Mouse (Mus musculus) MEL-GATA-1-ER (cell line): ENCODE measurements around the gene Eci1.

Experiments
- DNase-seq: peaks from one replicate; pipeline ENCODE4 v3.0.0-alpha.2; 2012; ENCODE audit warnings: low read depth; ENCODE audit errors: extremely low read depth

Gene Eci1

DNA sequence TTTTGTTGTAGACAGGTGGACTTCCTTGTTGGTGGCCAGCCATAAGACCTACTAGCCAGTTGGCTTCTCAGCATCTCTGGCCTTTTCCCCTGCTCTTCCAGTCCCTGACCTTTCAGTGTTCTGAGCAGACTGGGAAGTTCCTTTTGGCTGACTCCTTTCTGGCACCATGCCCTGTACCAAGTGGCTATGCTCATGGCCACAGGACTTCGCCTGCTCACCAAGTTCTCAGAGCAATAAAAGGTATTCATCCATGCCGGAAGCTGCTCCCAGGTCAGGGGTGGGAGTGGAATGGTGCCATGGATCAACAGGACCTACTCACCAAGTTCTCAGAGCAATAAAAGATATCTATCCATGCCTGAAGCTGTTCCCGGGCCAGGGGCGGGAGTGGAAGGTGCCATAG, 46.1 kb downstream of the Eci1 start:
- no peak for DNase-seq

DNA sequence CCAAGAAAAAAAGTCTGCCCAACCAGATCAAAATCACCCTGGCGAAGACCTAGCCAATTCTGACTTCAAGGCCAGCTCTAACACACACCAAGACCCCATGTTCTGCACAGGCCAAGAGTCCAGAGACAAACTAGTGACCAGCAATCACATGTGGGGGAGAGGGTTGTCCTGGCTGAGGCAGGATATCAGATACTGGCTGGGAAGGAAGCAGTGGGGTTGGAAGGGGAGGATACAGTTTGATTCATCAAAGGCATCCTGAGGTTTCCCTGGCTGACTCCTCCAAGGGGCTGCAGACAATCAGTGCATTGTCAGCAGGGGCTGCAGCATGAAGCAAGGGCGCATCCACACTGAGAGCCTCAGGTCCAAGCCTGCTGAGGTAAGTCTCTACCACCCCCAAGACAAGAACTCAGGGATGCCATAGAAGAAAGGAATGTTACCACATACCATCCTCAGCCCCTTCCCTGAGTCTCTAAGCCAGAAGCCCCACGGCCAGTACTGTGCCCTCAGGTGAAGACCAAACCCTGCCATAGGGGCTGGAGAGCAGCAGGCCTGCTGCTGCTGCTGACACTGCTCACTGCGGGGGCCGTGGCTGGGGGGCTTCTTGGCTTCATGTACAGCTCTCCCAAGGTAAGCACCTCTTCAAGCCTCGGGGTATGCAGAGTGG, 47.3 kb downstream of the Eci1 start, which contains the start of gene Bricd5:
TSS of gene Bricd5 (plus strand) at position 273 of the 664 bp plus-strand sequence.
- DNase-seq: no peak

DNA sequence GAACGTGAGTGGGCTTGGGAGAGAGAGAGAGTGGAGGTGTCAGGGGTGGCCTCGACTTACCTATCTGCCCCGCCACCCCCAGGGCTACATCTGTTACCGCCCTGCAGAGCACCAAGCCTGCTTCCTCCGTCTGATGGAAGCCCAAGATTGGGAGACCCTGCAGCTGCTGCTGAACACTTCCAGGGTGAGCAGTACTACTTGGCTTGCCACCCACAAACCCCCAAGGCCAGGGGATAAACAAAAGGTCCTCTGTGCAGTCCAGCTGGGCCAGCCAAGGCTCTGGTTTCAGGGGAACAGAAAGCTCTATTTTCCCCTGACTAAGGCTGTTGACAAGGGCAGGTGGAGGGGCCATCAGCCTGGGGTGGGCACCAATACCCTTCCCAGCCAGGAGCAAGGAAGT, 48.1 kb downstream of the Eci1 start:
- no peak for DNase-seq

DNA sequence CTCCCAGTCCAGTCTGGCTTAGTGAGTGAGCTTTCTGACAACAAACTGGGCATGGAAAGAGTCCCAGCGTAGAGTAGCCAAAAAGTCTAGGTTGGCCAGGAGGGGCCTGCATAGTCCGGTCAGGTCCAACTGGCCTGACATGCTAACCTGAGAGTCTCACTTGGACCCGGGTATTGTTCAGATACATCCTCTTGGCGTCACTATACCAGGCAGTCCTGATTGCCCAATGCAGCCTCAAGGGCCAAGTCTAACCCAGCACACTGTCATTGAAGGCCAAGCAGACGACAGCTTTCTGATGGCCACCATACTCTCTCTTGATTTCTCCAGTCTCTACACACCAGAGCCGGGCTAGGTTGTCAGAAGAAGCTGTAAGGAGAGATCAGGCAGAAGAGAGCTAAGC, 49.1 kb downstream of the Eci1 start:
- no peak for DNase-seq

DNA sequence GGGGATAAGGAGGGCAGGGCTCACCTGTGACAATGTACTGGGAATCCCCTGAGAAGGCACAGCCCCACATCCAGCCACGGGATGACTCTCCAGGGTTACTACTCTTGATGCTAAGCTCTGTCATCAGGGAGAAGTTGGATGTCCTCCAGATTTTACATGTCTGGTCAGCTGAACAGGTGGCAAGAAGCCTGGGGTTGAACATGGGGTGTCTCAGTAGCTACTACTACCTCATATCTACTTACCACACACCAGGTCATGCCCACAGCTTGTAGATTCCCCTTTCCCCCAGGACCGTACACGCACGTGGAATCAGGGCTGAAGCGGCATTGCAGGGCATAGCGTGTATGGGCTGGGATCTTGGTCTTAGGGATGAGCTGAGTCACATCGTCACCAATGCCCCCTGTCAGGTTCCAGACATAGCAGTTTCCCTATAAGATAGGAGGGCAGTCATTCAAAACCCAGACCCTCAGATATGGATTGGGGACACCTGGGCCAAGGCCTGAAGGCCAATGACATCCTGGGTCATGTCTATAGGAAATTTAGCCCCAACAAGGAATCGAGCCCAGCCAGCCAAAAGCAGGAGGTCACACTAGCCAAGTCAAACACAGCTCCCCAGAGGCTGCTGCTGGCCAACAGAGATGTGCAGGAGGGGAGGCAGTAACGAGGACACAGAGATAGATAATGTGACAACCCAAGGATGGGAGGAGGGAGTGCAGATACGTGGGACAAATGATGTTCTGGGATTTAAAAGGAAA, 49.8 kb downstream of the Eci1 start:
- DNase-seq: no peak

DNA sequence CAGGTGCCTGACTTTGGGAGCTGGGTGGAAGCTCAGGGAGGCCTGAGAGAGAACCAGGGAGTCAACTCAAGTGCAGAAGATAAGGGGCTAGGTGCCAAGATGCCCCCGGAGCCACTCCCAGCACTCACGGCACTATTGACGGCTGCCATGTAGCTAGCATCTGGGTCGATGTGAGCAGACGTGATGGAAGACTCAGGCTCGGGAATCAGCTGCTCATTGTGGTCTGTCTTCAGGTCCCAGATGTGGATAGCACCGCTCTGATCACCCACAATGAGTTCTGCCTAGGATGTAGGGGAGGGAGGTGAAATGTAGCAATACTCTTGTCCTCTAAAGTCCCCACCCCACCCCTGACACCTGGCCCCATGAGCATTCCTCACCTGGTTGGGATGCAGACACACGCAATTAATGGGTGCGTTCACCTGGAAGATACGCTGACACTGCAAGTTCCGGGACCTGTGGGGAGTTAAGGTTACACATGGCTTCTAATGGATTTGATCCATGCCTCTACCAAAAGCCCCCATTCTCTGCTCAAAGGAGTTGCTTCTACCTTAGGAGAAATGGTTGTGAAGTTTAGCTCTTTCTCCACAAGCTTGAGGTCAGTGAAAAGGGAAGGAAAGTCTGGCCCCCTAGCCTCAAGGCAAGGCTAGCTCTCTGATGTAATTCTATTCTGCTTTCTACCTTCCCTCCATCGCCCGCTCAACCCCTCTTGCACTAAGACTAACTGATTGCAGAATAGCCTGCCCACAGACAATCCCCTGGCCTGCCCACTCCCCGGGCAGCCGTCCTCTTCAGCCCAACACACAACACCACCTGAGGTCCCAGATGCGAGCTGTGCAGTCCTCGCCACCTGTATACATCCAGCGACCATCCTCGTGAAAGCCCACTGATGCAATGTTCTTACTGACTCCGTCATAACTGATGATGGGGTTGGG, 50.9 kb downstream of the Eci1 start:
- DNase-seq: no peak

DNA sequence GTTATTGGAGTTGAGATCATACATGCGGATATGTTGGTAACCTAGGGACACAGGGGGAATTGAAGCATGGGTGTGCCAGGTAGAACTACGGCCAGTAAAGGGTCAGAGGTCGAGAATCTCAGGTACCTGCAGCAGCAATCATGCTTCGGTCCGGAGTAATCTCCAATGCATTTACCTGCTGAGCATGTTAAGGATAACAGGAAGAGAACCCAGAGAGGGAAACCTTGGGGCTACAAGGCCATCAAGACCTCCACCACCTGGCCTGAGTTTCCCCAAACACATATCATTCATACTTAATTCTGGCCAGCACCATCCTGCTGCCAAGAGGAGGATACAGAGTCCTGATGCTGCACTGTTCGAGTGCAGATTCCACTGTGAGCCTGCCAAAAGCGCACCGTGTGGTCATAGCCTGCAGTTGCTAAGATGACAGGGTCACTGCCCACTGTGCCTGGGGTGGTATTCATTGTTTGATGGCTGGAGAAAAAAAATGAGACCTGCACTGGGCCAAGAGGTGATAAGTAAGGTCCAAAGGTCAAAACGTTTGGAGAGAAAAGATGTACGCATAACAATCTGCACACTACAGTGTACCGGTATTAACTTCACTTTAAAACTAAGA, 51.7 kb downstream of the Eci1 start:
- DNase-seq: no peak

DNA sequence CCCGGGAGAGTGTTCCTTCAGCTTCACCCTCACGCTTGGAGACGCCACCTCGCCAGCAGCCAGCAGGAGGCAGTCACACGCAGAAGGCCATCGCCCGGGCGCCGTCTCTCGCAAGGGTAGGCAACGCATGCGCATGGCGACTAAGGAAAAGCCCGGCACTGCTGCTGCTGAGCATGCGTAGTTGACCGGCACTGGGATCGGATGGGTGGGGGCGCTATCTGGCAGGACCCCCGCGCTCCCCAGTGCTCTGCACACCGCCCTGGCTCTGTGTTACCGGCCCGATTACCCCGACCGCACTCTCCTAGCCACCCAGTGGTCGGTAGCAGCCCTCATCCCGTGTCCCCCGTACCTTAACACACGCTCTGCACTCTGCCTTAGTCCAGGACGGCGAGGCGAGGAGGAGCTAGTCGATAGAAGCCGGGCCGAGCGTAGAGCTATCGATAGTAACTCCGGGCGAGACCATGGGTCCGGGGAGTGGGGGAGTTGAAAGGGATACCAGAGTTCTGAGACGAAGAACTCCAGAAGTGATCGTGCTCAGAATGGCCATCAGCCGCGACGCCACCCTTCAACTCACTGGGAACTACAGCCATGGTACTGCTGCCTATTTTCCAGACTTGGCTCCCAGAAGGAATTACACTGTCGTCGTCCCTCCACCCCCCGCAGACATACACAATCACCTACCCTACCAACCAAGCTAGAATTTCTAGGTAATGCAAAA, 52.4 kb downstream of the Eci1 start, which contains the start of gene Mlst8:
TSS of gene Mlst8 (minus strand) at position 416 of the 718 bp plus-strand sequence.
- peak; percentile 88 for DNase-seq

DNA sequence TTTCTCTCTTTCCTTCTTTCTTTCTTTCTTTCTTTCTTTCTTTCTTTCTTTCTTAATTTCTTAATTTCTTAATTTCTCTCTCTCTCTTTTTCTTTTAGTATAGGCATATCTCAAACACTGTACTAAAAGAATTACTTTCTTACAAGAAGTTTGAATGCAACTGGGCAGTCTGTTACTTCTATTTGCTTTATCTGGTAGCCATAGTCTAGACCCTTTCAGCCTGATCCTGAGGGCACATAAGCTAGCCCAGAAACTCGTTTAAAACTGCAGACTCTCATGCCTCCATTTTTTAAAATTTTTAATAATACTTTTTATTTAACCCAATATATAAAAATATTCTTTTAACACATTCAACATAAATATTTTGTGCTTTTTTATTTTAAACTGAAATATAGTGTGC, 53.0 kb downstream of the Eci1 start:
- DNase-seq: peak; percentile 33

DNA sequence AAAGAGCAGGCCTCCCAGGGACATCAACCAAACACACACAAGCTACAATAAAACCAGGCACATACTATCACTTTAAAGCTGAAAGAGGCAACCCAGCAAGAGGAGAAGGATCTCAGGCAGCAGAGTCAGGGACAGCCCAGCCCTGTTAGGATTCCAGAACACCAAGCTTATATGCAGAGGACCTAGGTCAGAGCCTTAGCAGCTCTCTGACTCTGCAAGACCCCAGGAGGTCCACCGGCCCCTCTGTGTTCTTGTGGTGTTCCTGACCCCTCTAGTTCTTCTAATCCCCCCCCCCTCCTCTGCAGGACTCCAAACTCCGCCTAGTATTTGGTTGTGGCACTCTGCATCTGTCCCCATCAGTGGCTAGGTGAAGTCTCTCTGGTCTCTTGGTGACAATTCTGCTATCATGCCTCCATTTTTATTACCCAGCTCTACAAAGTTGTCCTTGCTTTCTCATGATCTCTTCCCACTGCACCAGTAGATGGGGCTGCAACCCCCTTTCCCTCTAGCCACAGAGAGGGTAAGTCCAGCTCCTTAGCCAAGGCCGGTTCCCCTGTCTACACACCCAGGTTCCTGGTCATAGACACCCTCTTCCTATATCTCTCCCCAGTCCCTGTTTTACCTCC, 53.9 kb downstream of the Eci1 start:
- DNase-seq: no peak

DNA sequence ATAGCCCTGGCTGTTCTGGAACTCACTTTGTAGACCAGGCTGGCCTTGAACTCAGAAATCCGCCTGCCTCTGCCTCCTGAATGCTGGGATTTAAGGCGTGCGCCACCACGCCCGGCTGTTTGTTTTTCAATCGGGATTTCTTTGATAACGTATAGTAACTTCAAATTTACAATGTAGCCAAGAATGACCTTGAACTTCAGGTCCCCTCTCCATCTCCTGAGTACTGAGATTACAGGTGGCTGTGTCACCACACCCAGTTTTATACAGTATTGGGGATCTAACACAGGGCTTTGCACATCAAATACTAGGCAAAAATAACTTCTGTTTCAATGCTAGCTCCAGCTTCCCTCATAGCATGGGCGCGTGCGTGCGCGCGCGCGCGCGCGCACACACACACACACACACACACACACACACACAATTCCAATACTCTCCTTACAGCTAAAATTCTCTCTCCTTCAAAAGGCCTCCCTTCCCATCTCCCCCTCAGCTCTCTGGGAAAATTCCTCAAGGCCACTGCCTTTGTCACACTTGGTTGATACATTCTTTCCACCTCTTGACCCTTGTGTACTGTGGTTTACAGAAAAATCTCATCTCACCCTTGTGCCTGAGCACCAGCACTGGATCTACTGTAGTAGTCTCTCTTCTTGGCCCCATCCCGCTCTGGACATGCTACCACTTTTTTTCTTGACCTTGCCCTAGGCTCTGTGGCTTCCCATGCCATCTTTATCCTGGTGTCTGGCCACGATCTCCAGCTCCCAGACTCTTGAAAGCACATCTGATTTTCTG, 54.8 kb downstream of the Eci1 start:
- DNase-seq: no peak

DNA sequence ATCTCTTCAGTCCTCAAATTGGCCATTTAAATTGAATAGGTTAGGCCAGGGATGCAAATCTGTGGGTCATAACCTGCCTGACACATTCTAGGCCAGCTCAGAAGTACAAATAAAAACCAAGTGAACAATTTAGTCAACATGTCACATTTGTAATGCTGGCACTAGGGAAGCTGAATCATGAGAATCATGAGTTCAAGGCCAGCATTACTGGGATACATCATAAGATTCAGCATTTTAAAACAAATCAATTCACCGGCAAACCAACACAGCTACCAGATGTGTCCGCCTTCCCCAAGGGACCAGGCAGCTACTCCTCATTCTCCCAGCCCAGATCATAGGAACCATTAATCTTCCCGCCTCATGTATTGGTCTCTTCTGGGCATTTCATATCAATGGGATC, 57.1 kb downstream of the Eci1 start:
- no peak for DNase-seq

DNA sequence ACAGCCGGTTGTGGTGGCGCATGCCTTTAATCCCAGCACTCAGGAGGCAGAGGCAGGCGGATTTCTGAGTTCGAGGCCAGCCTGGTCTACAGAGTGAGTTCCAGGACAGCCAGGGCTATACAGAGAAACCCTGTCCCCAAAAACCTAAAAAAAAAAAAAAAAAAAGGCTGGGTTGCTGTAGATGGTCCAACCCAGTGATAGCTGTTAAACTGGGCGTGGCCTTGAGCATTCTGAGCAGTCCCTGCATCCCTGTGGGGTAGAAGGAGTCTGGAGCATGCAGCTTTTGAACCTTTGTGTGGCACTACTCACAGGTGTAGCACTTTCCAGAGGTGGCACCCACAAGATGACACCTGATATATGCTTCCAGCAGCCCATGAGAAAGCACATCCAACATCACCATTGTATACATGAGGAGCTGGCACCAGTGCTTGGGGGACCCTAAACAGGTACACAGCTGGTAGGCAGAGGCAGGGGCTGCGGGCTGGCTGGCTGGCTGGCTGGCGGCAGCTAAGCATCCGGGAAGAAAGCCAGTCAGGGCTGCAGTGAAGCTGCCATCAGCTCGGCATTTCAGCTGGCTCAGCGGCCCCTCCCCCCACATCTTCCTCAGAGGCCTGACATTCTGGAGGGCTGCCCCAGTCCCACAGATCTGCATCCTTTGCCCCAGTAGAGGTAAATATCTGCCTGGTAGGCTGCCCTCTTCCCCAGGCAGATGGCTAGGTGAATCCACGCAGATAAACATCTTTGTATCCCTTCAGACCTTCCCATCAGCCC, 58.8 kb downstream of the Eci1 start:
- no peak for DNase-seq

DNA sequence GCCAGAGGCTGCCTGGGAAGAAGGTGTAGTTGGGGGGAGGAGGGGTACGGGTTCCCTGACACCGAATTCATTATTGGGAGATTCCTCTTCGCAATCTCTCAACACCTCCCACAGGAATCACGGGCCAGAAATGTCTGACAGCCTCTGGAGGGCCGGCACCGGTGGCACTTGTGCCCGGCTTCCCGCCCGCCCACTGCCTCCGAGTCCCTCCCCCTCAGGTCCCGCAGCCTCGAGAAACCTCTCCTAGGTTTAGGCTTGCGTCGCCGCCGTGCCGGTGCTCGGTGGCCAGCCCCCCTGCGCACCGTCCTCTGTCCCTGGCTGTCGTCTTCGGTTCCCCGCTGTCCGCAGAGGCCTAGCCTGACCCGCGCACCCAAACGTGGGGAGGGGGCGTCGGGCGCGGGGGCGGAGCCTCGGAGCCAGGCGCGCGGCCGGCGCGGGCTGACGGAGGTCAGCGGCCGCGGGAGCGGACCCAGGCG, 61.8 kb downstream of the Eci1 start, which contains the start of gene Caskin1:
TSS of gene Caskin1 (plus strand) at position 416 of the 476 bp plus-strand sequence.
- no peak for DNase-seq

DNA sequence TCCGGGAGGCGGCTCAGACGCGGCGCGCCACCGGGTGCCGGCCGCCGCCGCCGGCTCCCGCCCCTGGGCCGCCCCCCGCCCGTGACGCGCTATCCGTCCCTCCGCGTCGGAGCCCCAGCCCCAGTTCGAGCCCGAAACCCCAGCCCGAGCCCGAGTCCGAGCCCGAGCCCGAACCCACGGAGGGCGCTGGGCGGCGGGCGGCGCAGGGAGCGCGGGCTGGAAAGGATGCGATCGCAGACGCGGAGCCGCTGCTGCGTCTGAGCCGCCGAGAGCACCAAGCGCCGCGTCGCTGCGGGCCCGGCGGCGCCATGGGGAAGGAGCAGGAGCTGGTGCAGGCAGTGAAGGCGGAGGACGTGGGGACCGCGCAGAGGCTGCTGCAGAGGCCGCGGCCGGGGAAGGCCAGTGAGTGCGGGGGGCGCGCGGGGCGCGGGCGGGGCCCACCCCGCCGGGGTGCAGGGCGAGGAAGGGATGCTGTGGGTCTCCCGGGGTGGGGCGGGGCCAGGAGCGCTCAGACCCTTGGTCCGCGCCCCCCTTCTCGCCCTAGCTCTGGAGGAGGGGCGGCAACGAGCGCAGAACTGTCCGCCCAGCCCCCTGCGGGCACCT, 62.3 kb downstream of the Eci1 start:
- DNase-seq: no peak
